Mouse (Mus musculus) bone marrow macrophage, adult 2 months (primary cell): ENCODE measurements at regions not wholly inside any gene's neighbourhood (a gene's known extent, or its start where the extent isn't known, plus 50 kb on each side); places are given as distances from the start of the nearest gene placed in this dataset.

Source experiments
- CTCF ChIP-seq: IDR thresholded peaks from 2 replicates; pipeline ENCODE4 v1.5.1; 2012; ENCODE audit warnings: low read depth, mild to moderate bottlenecking, low read length, moderate library complexity
- POLR2A ChIP-seq: IDR thresholded peaks from 2 replicates; pipeline ENCODE4 v1.6.1; 2012; ENCODE audit warnings: mild to moderate bottlenecking, low read depth, low read length, borderline replicate concordance

DNA sequence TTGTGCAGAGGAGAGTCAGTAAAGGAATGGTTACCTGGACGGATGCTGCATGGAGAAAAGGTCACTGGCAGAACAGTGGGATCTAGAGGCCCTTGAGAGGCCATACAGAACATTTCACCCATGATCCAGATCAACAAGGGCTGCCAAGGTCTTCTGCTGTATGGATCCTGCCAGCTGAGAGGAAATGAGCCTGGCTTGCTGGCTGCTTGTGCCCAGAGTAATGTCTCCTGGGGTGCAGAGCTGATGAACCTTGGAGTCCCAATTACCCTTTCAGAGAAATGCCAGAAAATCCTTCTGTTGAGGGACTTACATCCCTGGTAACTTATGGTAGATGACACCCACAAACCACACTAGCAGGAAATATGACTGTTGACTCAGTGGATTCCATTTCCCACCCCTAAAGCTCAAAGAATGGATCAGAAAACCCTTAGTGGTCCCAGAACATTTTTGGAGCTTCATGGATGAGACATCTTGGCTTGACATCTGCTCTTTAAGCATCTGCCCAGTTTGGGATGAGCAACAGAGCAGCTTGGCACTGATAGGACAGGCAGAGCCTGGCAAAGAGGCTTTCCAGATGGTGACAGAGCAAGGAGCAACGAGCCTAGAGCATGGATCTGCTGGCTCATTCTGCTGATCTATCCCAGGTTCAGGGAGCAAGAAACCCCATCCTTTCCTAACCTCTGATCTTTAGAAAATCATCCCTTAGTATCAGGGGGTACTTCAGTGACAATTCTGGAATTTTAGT is 416.6 kb downstream of the Adra2a start:
- TF ChIP-seq CTCF: no peak
- TF ChIP-seq POLR2A: no peak
